Mouse (Mus musculus): ENCODE data around the gene AC134908.4. TPM values are rescaled to one million over a fixed set of nuclear protein-coding genes. Genes with fewer than 3 reads are reported as not detected.

Gene AC134908.4
- total and polyA plus RNA-seq, 2 experiments: 0.28 to 0.37 TPM

- Histone ChIP-seq H3K36me3 (ENCODE audit: control insufficient read depth, insufficient read depth, low read length) (peaks cover 3% of the 10 kb centered on the region; the same call in 1 of the 2 replicates), H3K79me2 (ENCODE audit: control insufficient read depth, insufficient read depth, low read length) (0 out of 2 replicates have a peak, but pooled peaks cover 6% of the 10 kb centered on the region), H3K4me1 (ENCODE audit: control insufficient read depth, insufficient read depth, low read length) (peaks cover 4% of the 10 kb centered on the region; the same call in 1 of the 2 replicates), H3K4me3 (ENCODE audit: insufficient read depth, low read depth, low read length) (peak within 1 kb of the TSS; percentile 85), H3K9ac (ENCODE audit: low read depth, low read length) (peak within 1 kb of the TSS; percentile 84), H3K27ac (replicated peaks; ENCODE audit: insufficient read depth, low read depth, low read length) (0 out of 2 replicates have a peak within 1 kb of the TSS, but pooled peaks have one; percentile 26), H3K27me3 (ENCODE audit: control insufficient read depth, insufficient read depth, low read length) (no peaks in the 10 kb centered on the region)
- peak; percentile 93 for DNase-seq (ENCODE audit: extremely low read depth, low read depth, low spot score)
- TF ChIP-seq CTCF (IDR thresholded peaks at IDR 0.05; ENCODE audit: low read depth, low read length) (peak; percentile 95), POLR2A (IDR thresholded peaks at IDR 0.05; ENCODE audit: extremely low read depth, insufficient read depth, low read length) (peak; percentile 72)
- under 1% methylated on average over 37 of the region's 37 CpGs for whole genome bisulfite sequencing
Measured at GRCm38 (mm10) chr17:25773549-25774120, 21.8 kb downstream of the AC134908.4 start, which contains the start of gene Narfl. Gene Narfl, plus strand, starts transcription at chr17:25773776.

- Histone ChIP-seq H3K36me3 (ENCODE audit: control insufficient read depth, insufficient read depth, low read length) (no peaks in the 10 kb centered on the region), H3K27me3 (ENCODE audit: control insufficient read depth, insufficient read depth, low read length) (no peaks in the 10 kb centered on the region), H3K79me2 (ENCODE audit: control insufficient read depth, insufficient read depth, low read length) (0 out of 2 replicates have a peak, but pooled peaks cover 3% of the 10 kb centered on the region), H3K27ac (replicated peaks; ENCODE audit: insufficient read depth, low read depth, low read length) (no peak overlapping the region), H3K4me1 (ENCODE audit: control insufficient read depth, insufficient read depth, low read length) (peaks cover 2% of the 10 kb centered on the region; the same call in 1 of the 2 replicates), H3K4me3 (ENCODE audit: insufficient read depth, low read depth, low read length) (no peak overlapping the region), H3K9ac (ENCODE audit: low read depth, low read length) (no peak overlapping the region)
- TF ChIP-seq POLR2A (IDR thresholded peaks at IDR 0.05; ENCODE audit: extremely low read depth, insufficient read depth, low read length) (no peak), CTCF (IDR thresholded peaks at IDR 0.05; ENCODE audit: low read depth, low read length) (no peak)
- 63% methylated on average over 9 of the region's 9 CpGs for WGBS
- DNase-seq (ENCODE audit: extremely low read depth, low read depth, low spot score): no peak
Measured at GRCm38 (mm10) chr17:25769331-25769730, 26.1 kb downstream of the AC134908.4 start.

- no peaks in the 10 kb centered on the region for H3K79me2 ChIP-seq (ENCODE audit: control insufficient read depth, insufficient read depth, low read length)
- H3K9ac ChIP-seq (ENCODE audit: low read depth, low read length): no peak overlapping the region
- H3K27me3 ChIP-seq (ENCODE audit: control insufficient read depth, insufficient read depth, low read length): no peaks in the 10 kb centered on the region
- TF ChIP-seq CTCF (IDR thresholded peaks at IDR 0.05; ENCODE audit: low read depth, low read length): no peak
- no peak for TF ChIP-seq POLR2A (IDR thresholded peaks at IDR 0.05; ENCODE audit: extremely low read depth, insufficient read depth, low read length)
- H3K27ac ChIP-seq (replicated peaks; ENCODE audit: insufficient read depth, low read depth, low read length): no peak overlapping the region
- WGBS: 80% methylated on average over 5 of the region's 5 CpGs
- H3K36me3 ChIP-seq (ENCODE audit: control insufficient read depth, insufficient read depth, low read length): no peaks in the 10 kb centered on the region
- no peaks in the 10 kb centered on the region for H3K4me1 ChIP-seq (ENCODE audit: control insufficient read depth, insufficient read depth, low read length)
- H3K4me3 ChIP-seq (ENCODE audit: insufficient read depth, low read depth, low read length): no peak overlapping the region
- DNase-seq (ENCODE audit: extremely low read depth, low read depth, low spot score): no peak
Measured at GRCm38 (mm10) chr17:25765886-25766285, 29.6 kb downstream of the AC134908.4 start.

GRCm38 (mm10) chr17:25762591-25762990 lies 32.9 kb downstream of the AC134908.4 start:
- Histone ChIP-seq H3K27me3 (ENCODE audit: control insufficient read depth, insufficient read depth, low read length) (no peaks in the 10 kb centered on the region), H3K4me1 (ENCODE audit: control insufficient read depth, insufficient read depth, low read length) (no peaks in the 10 kb centered on the region), H3K4me3 (ENCODE audit: insufficient read depth, low read depth, low read length) (no peak overlapping the region), H3K79me2 (ENCODE audit: control insufficient read depth, insufficient read depth, low read length) (no peaks in the 10 kb centered on the region), H3K36me3 (ENCODE audit: control insufficient read depth, insufficient read depth, low read length) (no peaks in the 10 kb centered on the region), H3K9ac (ENCODE audit: low read depth, low read length) (no peak overlapping the region), H3K27ac (replicated peaks; ENCODE audit: insufficient read depth, low read depth, low read length) (no peak overlapping the region)
- no peak for DNase-seq (ENCODE audit: extremely low read depth, low read depth, low spot score)
- TF ChIP-seq CTCF (IDR thresholded peaks at IDR 0.05; ENCODE audit: low read depth, low read length) (no peak), POLR2A (IDR thresholded peaks at IDR 0.05; ENCODE audit: extremely low read depth, insufficient read depth, low read length) (no peak)
- 43% methylated on average over 3 of the region's 3 CpGs for WGBS

GRCm38 (mm10) chr17:25761561-25761970 lies 33.9 kb downstream of the AC134908.4 start:
- Histone ChIP-seq H3K4me3 (ENCODE audit: insufficient read depth, low read depth, low read length) (no peak overlapping the region), H3K27ac (replicated peaks; ENCODE audit: insufficient read depth, low read depth, low read length) (no peak overlapping the region), H3K79me2 (ENCODE audit: control insufficient read depth, insufficient read depth, low read length) (no peaks in the 10 kb centered on the region), H3K4me1 (ENCODE audit: control insufficient read depth, insufficient read depth, low read length) (no peaks in the 10 kb centered on the region), H3K9ac (ENCODE audit: low read depth, low read length) (no peak overlapping the region), H3K27me3 (ENCODE audit: control insufficient read depth, insufficient read depth, low read length) (no peaks in the 10 kb centered on the region), H3K36me3 (ENCODE audit: control insufficient read depth, insufficient read depth, low read length) (no peaks in the 10 kb centered on the region)
- no peak for TF ChIP-seq POLR2A (IDR thresholded peaks at IDR 0.05; ENCODE audit: extremely low read depth, insufficient read depth, low read length)
- 40% methylated on average over 4 of the region's 4 CpGs for WGBS
- DNase-seq (ENCODE audit: extremely low read depth, low read depth, low spot score): no peak

GRCm38 (mm10) chr17:25760148-25760547 lies 35.3 kb downstream of the AC134908.4 start:
- H3K27ac ChIP-seq (replicated peaks; ENCODE audit: insufficient read depth, low read depth, low read length): no peak overlapping the region
- H3K36me3 ChIP-seq (ENCODE audit: control insufficient read depth, insufficient read depth, low read length): no peaks in the 10 kb centered on the region
- TF ChIP-seq POLR2A (IDR thresholded peaks at IDR 0.05; ENCODE audit: extremely low read depth, insufficient read depth, low read length) (no peak), CTCF (IDR thresholded peaks at IDR 0.05; ENCODE audit: low read depth, low read length) (no peak)
- WGBS: 72% methylated on average over 8 of the region's 8 CpGs
- no peak for DNase-seq (ENCODE audit: extremely low read depth, low read depth, low spot score)
- H3K9ac ChIP-seq (ENCODE audit: low read depth, low read length): no peak overlapping the region
- H3K4me3 ChIP-seq (ENCODE audit: insufficient read depth, low read depth, low read length): no peak overlapping the region
- H3K4me1 ChIP-seq (ENCODE audit: control insufficient read depth, insufficient read depth, low read length): no peaks in the 10 kb centered on the region
- no peaks in the 10 kb centered on the region for H3K79me2 ChIP-seq (ENCODE audit: control insufficient read depth, insufficient read depth, low read length)
- no peaks in the 10 kb centered on the region for H3K27me3 ChIP-seq (ENCODE audit: control insufficient read depth, insufficient read depth, low read length)

Measured in liver, adult 2 months (tissue).